Mouse (Mus musculus) liver, embryonic 15.5 days (tissue): ENCODE results near the gene Letm1. TPM values are rescaled to one million over a fixed set of nuclear protein-coding genes. Genes with fewer than 3 reads are reported as not detected.

Source experiments
- ATAC-seq: fragments of 200-750 bp; cut with Nextera tagmentation; 2 replicates; pipeline ENCODE4 v1.8.0; 2017; ENCODE audit warnings: moderate number of reproducible peaks, mild to moderate bottlenecking, moderate library complexity; ENCODE audit not compliant: insufficient read depth
- H3K27ac ChIP-seq: fragments of 300-500 bp; sonication (generic); replicated peaks from 2 replicates; pipeline ENCODE4 v1.5.1; 2015; ENCODE audit warnings: mild to moderate bottlenecking, inconsistent platforms
- H3K27me3 ChIP-seq: fragments of 300-500 bp; sonication (generic); 2 replicates; pipeline ENCODE4 v1.6.1; 2015; ENCODE audit warnings: mild to moderate bottlenecking, inconsistent platforms
- H3K36me3 ChIP-seq: fragments of 300-500 bp; sonication (generic); replicated peaks from 2 replicates; pipeline ENCODE4 v1.6.1; 2015; ENCODE audit warnings: moderate library complexity, mild to moderate bottlenecking, inconsistent platforms
- H3K4me1 ChIP-seq: fragments of 300-500 bp; sonication (generic); replicated peaks from 2 replicates; pipeline ENCODE4 v1.6.1; 2015; ENCODE audit warnings: inconsistent platforms
- H3K4me2 ChIP-seq: fragments of 300-500 bp; sonication (generic); 2 replicates; pipeline ENCODE4 v1.6.1; 2015; ENCODE audit warnings: moderate library complexity, mild to moderate bottlenecking, inconsistent platforms
- H3K4me3 ChIP-seq: fragments of 300-500 bp; sonication (generic); replicated peaks from 2 replicates; pipeline ENCODE4 v1.5.1; 2015; ENCODE audit warnings: mild to moderate bottlenecking, inconsistent platforms
- H3K9ac ChIP-seq: fragments of 300-500 bp; sonication (generic); 2 replicates; pipeline ENCODE4 v1.6.1; 2015; ENCODE audit warnings: moderate library complexity, mild to moderate bottlenecking, inconsistent platforms
- H3K9me3 ChIP-seq: fragments of 300-500 bp; sonication (generic); replicated peaks from 2 replicates; pipeline ENCODE4 v1.6.1; 2016; ENCODE audit warnings: inconsistent platforms
- WGBS: fragments of 180-500 bp; shearing (Covaris S2); methylation state at CpG from one replicate; pipeline ENCODE4 v1.1.7; 2015; ENCODE audit warnings: mixed read lengths; ENCODE audit not compliant: insufficient replicate concordance; 5-methylcytosine and 5-hydroxymethylcytosine counted together
- polyA plus RNA-seq: library from polyadenylated mRNA; unstranded; fragments of >200 nt; fragmentation: Nextera tagmentation; extraction: Ambion mirVana; gene quantifications from 2 replicates; pipeline ENCODE4 v1.2.1, GENCODE M21; 2015

Gene Letm1
- polyA plus RNA-seq, 1 experiment from 2014 or later = 18.9 TPM

DNA sequence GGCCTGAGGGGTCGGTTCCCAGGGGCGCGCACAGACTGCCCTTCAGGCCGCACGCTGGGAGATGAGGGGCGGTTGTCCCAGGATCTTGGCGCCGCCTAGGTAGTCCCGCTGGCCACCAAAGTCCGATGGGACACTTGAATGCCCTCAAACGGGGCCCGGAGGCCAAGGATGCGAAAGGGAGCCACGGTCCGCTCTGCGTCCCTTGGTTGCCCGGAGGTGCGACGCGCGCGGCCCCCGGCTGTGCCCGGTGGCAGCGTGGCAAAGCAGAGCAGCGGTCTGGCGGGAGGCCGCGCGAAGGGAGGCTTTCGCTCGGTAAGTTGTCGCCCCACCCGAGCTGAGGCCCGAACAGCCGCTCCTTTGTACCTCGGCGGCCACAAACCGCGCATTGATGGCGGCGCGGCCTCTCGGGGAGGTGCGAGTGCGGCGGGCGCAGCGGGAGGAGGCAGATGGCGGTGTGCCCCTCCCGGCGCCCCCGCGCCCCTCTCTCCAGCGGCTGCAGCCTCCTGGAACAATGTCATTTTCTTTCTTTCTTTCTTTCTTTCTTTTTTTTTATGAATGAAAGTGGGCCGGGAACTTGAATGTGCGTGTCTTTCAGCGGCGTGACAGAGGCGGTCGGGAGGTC lies 59.5 kb downstream of the Letm1 start:
- ATAC-seq = no peak
- Histone ChIP-seq H3K4me2 (peak overlapping the region; percentile 71), H3K27me3 (peaks cover 82% of the 10 kb centered on the region), H3K4me3 (peak overlapping the region; percentile 58), H3K9me3 (no peaks in the 10 kb centered on the region), H3K4me1 (peaks cover 52% of the 10 kb centered on the region), H3K27ac (no peak overlapping the region), H3K36me3 (no peaks in the 10 kb centered on the region), H3K9ac (no peak overlapping the region)
- under 1% methylated on average over 61 of the region's 61 CpGs for WGBS

DNA sequence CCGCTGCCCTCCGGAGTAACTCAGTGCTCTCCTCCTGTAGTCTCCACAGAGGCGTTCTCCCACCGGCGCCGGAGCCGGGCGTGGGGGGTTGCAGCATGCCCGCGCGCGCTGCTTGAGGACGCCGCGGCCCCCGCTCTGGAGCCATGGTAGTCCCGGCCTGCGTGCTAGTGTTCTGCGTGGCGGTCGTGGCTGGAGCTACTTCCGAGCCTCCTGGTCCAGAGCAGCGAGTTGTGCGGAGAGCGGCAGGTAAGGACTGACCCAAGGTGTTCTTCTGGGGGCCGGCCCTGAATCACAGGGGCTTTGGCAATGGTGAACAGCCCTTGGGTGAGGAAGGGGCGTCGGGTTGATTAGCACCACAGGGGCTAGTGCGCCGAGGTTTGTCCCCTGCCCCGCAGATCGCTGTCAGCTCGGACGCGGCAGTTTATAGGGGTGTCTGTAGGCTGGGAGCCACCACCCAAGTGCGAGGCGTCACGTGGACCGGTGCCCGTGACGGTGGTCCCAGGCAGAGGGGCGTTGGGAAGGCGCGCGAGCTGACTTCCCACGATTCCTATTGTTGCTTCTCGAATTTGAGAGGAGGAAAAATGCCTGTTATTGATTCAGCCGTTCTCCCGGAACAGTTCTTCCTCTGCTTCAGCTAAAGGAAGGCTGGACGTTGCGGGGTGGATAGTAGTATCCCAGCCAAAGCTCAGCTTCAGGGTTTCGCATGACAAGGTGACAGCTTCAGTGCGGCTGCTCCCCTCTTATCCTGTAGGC lies 60.2 kb downstream of the Letm1 start:
- WGBS = 1% methylated on average over 53 of the region's 53 CpGs
- H3K9ac ChIP-seq = peak overlapping the region; percentile 47
- peaks cover 80% of the 10 kb centered on the region for H3K27me3 ChIP-seq
- H3K27ac ChIP-seq = no peak overlapping the region
- H3K4me3 ChIP-seq = peak overlapping the region; percentile 58
- H3K9me3 ChIP-seq = no peaks in the 10 kb centered on the region
- no peaks in the 10 kb centered on the region for H3K36me3 ChIP-seq
- H3K4me1 ChIP-seq = peaks cover 52% of the 10 kb centered on the region
- no peak for ATAC-seq
- H3K4me2 ChIP-seq = peak overlapping the region; percentile 71

DNA sequence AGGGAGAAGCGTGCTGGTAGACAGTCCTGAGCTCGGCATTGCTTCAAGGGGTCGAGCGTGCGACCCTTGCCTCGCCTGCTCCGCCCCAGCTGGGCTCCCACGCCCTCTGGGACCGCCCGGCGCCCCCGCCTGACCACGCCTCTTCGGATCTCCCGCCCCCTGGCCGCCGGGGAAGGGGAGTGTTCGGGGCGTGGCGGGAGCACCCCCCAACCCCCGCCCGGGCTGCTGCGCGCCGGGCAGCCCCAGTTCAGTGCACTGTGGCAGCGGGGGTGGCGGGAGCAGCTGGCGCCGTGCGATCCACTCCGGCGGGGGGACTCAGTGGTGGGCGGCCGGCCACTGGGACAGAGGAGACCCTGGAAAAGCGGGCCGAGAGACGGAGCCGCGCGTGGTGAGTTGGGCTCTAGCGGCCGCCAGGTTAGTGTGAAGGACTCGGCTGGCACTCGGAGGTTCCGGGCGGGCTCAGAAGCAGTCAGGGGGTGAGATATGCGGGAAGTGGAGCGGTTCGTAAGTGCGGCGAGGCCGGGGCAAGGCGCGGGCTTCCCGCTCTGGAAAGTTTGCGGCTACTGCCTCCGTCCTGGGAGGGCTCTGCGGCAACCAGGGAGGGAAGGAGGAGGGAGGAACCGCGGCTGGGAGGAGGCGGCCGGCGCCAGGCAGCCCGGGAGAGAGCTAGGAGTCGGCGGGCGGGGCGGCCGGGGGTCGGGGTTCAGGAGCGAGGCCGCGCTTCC lies 60.9 kb downstream of the Letm1 start, which contains the start of gene Fgfr3:
TSS of gene Fgfr3 (plus strand) at position 134 of the 725 bp plus-strand sequence.
- Histone ChIP-seq H3K4me3 (peak within 1 kb of the TSS; percentile 58), H3K9ac (peak within 1 kb of the TSS; percentile 47), H3K9me3 (no peaks in the 10 kb centered on the region), H3K27ac (0 out of 2 replicates have a peak within 1 kb of the TSS, but pooled peaks have one; percentile 19), H3K36me3 (no peaks in the 10 kb centered on the region), H3K27me3 (peaks cover 77% of the 10 kb centered on the region), H3K4me2 (peak within 1 kb of the TSS; percentile 71), H3K4me1 (peaks cover 52% of the 10 kb centered on the region)
- WGBS = under 1% methylated on average over 71 of the region's 73 CpGs
- peak; percentile 70 for ATAC-seq

DNA sequence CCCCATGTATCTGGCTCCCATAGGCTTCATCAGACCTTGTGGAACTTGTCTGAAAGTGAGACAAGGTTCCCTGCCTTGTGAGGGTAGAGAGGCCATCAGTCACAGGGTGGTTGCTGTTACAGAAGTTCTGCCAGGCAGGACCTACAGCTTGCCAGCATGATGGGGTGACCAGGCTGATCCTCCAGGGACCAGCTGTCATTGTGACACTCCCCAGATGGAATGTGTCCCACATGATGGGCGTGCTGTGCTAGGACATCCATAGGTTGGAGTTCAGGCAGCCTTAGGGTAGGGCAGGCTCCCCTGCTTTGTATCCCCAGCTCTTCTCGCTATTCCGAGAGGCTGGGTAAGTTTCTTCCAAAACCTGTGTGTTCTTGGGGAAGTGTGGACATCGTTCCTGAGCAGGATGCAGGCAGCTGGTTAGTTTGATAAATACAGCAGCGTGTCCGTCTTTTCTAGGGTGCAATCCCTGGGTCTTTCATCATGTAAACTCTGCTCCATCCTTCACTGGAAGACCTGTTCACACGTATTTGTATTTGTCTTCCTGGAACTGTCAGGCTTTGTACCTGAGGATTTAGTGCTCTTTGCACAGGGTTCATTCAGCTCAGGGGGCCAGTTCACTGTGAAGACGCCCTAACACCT lies 61.6 kb downstream of the Letm1 start:
- peak overlapping the region; percentile 58 for H3K4me3 ChIP-seq
- H3K4me1 ChIP-seq = peaks cover 47% of the 10 kb centered on the region
- no peaks in the 10 kb centered on the region for H3K36me3 ChIP-seq
- H3K27me3 ChIP-seq = peaks cover 70% of the 10 kb centered on the region
- no peaks in the 10 kb centered on the region for H3K9me3 ChIP-seq
- WGBS = 10% methylated on average over 8 of the region's 8 CpGs
- H3K9ac ChIP-seq = no peak overlapping the region
- H3K4me2 ChIP-seq = peak overlapping the region; percentile 71
- no peak overlapping the region for H3K27ac ChIP-seq
- peak; percentile 7 for ATAC-seq

DNA sequence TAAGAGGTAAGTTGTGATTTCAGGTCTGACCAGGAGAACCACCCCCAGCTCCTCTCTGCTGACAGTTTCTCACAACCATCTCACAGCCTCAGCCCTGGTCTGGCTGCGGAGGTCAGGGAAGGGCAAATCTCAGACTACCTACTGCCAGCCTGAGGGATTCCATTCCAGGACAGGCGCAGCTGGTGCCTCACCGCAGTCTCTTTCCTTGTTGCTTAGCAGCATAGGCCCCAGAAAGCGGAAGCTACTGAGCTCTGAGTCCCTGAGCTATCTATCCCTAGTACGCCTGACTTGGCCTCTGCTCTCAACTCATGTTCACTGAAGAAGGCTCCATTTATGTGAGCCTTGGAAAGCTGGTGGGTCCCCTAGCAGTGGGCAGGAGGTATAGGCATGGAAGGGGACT lies 64.2 kb downstream of the Letm1 start:
- H3K4me2 ChIP-seq = no peak overlapping the region
- peaks cover 45% of the 10 kb centered on the region for H3K27me3 ChIP-seq
- peaks cover 33% of the 10 kb centered on the region for H3K4me1 ChIP-seq
- no peaks in the 10 kb centered on the region for H3K9me3 ChIP-seq
- no peak overlapping the region for H3K27ac ChIP-seq
- no peak for ATAC-seq
- H3K4me3 ChIP-seq = no peak overlapping the region
- H3K9ac ChIP-seq = no peak overlapping the region
- H3K36me3 ChIP-seq = no peaks in the 10 kb centered on the region
- 58% methylated on average over 5 of the region's 5 CpGs for WGBS

DNA sequence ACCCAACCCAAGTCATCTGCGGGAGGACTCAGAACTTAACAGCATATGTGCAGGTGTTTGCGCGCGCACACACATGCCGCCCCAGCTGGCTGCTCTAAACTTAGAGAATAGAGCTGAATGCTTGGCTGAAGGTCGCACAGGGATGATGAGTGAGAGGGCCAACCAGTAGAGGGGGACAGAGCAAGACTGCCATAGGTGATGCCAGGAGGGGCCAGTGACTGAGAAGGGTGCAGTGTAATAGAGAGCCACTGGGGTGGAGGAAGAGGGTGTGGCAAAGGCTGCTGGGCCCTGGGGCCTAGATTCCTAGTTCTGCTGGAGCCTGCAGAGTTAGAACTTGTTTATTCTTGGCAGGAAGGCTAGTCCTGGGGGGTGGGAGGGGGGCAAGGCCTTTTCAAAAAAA lies 66.2 kb downstream of the Letm1 start:
- H3K27me3 ChIP-seq = peaks cover 25% of the 10 kb centered on the region
- no peak overlapping the region for H3K4me2 ChIP-seq
- no peak overlapping the region for H3K4me3 ChIP-seq
- no peaks in the 10 kb centered on the region for H3K36me3 ChIP-seq
- no peaks in the 10 kb centered on the region for H3K9me3 ChIP-seq
- WGBS = 73% methylated on average over 6 of the region's 6 CpGs
- H3K9ac ChIP-seq = no peak overlapping the region
- peaks cover 15% of the 10 kb centered on the region for H3K4me1 ChIP-seq
- H3K27ac ChIP-seq = no peak overlapping the region
- no peak for ATAC-seq

DNA sequence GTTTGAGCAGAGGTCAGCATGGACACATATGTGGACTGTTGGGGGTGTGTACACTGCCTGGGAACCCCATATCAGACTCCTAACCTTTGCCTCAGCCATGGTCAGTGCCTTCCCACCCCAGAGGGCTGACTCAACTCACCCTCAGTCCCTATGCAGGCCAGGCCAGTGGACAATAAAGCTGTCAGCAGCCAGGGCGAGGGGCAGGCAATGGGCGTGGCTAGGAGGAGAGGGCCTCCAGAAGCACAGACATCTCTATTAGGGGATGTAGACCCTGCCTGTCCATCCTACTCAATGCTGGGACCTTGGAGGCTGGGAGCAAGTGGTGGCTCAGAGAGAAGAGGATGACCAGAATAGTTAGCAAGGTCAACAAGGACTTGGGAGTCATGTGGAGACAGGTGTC lies 67.4 kb downstream of the Letm1 start:
- no peak overlapping the region for H3K27ac ChIP-seq
- H3K4me3 ChIP-seq = no peak overlapping the region
- no peak overlapping the region for H3K4me2 ChIP-seq
- 51% methylated on average over 2 of the region's 2 CpGs for WGBS
- no peak for ATAC-seq
- H3K36me3 ChIP-seq = no peaks in the 10 kb centered on the region
- H3K9me3 ChIP-seq = no peaks in the 10 kb centered on the region
- H3K4me1 ChIP-seq = peaks cover 2% of the 10 kb centered on the region; the same call in 1 of the 2 replicates
- H3K9ac ChIP-seq = no peak overlapping the region
- peaks cover 12% of the 10 kb centered on the region for H3K27me3 ChIP-seq

DNA sequence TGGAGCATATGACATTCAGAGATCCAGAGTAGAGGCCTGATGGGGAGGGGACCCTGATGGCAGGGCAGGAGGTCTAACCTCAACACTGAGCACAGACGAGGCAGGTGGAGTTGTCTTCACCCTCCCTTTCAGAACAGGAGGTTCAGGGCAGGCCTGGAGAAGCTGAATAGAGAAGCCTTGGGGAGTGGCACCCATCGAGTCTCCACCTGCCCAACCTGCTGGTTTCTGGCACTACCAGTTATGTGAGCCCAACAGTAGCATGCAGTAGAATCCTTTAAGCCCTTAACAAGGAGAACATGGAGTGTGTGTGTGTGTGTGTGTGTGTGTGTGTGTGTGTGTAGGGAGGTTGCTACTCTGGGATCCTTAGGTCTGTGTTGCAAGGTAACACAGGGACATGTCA lies 70.1 kb downstream of the Letm1 start:
- no peak for ATAC-seq
- WGBS = 47% methylated on average over 2 of the region's 2 CpGs
- H3K27ac ChIP-seq = no peak overlapping the region

DNA sequence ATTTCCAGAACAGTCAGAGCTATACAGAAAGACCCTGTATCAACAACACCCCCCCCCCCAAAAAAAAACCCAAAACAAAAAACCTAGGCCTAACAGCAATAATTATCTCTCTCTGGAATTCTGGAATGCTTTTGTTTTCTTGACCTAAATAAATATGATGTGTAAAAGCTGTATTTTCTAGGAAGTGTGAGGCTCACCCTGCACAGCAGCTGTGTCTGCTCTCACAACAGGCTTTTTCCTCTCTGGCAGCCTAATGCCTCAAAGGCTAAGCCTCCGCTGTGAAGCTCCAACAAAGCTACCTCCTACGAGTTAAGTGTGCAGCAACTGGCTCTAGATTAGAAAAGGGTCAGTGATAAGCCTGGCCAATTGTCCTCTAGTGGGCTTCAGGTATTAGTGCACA lies 73.6 kb downstream of the Letm1 start:
- no peak overlapping the region for H3K4me2 ChIP-seq
- no peak for ATAC-seq

More for the DNA sequence above, 70.1 kb downstream of the Letm1 start:
- Histone ChIP-seq H3K4me3 (no peak overlapping the region), H3K36me3 (no peaks in the 10 kb centered on the region), H3K9me3 (no peaks in the 10 kb centered on the region), H3K4me2 (no peak overlapping the region), H3K4me1 (no peaks in the 10 kb centered on the region), H3K9ac (no peak overlapping the region), H3K27me3 (no peaks in the 10 kb centered on the region)

DNA sequence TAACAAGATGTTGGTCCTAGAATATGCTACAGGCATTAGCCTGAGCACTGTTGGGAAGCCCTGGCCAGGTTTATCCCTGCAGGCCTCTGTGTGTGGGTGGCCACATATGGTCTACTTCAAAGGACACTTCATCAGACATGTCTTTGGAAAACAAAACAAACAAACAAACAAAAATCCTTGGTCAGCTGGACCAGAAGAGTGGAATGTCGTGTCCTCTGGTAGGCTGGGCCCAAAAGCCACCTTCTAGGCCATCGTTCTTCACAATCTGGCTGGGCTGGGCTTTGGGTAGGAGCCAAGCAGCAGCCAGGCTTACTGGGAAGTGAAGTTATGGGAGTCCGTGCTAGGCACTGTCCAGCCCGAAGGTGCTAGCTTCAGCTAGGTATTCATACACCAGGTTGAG lies 75.5 kb downstream of the Letm1 start:
- no peak overlapping the region for H3K4me3 ChIP-seq
- H3K9ac ChIP-seq = no peak overlapping the region
- 0 out of 2 replicates have a peak, but pooled peaks cover 2% of the 10 kb centered on the region for H3K27me3 ChIP-seq
- H3K9me3 ChIP-seq = no peaks in the 10 kb centered on the region
- 59% methylated on average over 4 of the region's 4 CpGs for WGBS
- no peaks in the 10 kb centered on the region for H3K36me3 ChIP-seq
- ATAC-seq = no peak
- no peak overlapping the region for H3K27ac ChIP-seq
- no peak overlapping the region for H3K4me2 ChIP-seq
- peaks cover 12% of the 10 kb centered on the region; the same call in 1 of the 2 replicates for H3K4me1 ChIP-seq

More for the DNA sequence above, 73.6 kb downstream of the Letm1 start:
- Histone ChIP-seq H3K9me3 (no peaks in the 10 kb centered on the region), H3K27ac (no peak overlapping the region), H3K4me1 (peaks cover 12% of the 10 kb centered on the region; the same call in 1 of the 2 replicates), H3K9ac (no peak overlapping the region), H3K4me3 (no peak overlapping the region), H3K27me3 (no peaks in the 10 kb centered on the region), H3K36me3 (no peaks in the 10 kb centered on the region)
- WGBS = 55% methylated on average over 2 of the region's 2 CpGs

DNA sequence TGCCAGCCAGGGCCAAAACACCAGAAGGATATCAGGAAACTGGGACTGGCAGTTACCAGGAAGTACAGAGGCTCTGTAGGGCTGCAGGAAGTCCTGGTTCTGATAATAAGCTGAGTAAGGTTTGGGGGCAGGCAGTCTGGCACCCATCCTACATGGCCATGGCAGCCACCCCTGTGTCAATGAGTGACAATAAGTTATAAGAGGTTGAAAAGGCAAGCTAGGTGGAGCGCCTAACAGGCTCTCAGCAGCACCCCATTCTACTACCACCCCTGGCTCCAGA lies 76.3 kb downstream of the Letm1 start:
- Histone ChIP-seq H3K4me2 (no peak overlapping the region), H3K4me1 (peaks cover 12% of the 10 kb centered on the region; the same call in 1 of the 2 replicates), H3K36me3 (no peaks in the 10 kb centered on the region), H3K4me3 (no peak overlapping the region), H3K9me3 (no peaks in the 10 kb centered on the region), H3K27ac (no peak overlapping the region), H3K9ac (no peak overlapping the region), H3K27me3 (0 out of 2 replicates have a peak, but pooled peaks cover 3% of the 10 kb centered on the region)
- WGBS = 41% methylated on average over 1 of the region's 1 CpGs
- no peak for ATAC-seq
